Mouse (Mus musculus): ENCODE data around the gene Rgs6.

- no peak for TF ChIP-seq POLR2A (IDR thresholded peaks at IDR 0.05; ENCODE audit: low read depth, low read length)
- no peak for TF ChIP-seq CTCF (conservative IDR thresholded peaks at IDR 0.05; ENCODE audit: insufficient read depth, insufficient read length, low read depth, low read length)
Measured at GRCm38 (mm10) chr12:83204361-83204760, 616.3 kb downstream of the Rgs6 start.

Measured in kidney, adult 2 months (tissue).